Mouse (Mus musculus): ENCODE measurements around the gene Gm10799. TPM values are rescaled to one million over a fixed set of nuclear protein-coding genes. Genes with fewer than 3 reads are reported as not detected.

Gene Gm10799
- polyA plus RNA-seq, 1 experiment from 2014 or later = not detected

DNA sequence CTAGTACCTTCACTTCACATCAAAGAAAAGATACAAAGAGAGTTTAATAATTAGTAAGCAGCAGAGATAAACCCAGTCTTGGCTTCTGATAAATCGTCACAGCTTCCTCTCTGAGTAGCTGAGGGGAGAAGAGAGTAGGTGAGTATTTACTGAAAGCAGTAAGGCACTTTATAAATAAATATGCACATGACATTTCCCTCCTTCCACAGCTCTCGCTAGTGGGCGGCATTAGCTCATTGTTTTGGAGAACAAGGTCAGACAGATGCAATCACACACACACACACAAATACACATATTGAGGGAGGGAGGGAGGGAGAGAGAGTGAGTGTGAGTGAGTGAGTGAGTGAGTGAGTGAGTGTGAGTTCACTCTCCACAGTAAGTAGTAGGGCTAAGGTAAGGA lies 32.0 kb downstream of the Gm10799 start:
- no peak overlapping the region for H3K9ac ChIP-seq (ENCODE audit: low read depth, low read length)
- no peak overlapping the region for H3K4me3 ChIP-seq (ENCODE audit: low read depth, low read length)
- DNase-seq (ENCODE audit: low spot score) = no peak
- no peak overlapping the region for H3K27ac ChIP-seq (ENCODE audit: low read depth, low read length)
- H3K36me3 ChIP-seq (ENCODE audit: control insufficient read depth, insufficient read depth, low read length) = peaks cover 5% of the 10 kb centered on the region; the same call in 1 of the 2 replicates
- H3K4me1 ChIP-seq (replicated peaks; ENCODE audit: control insufficient read depth, insufficient read depth, low read length) = no peaks in the 10 kb centered on the region
- ATAC-seq (replicated peaks; ENCODE audit: low FRiP score) = no peak
- WGBS = 74% methylated on average over 3 of the region's 3 CpGs
- no peaks in the 10 kb centered on the region for H3K9me3 ChIP-seq (ENCODE audit: control insufficient read depth, low read length)
- no peak overlapping the region for H3K4me2 ChIP-seq
- no peaks in the 10 kb centered on the region for H3K27me3 ChIP-seq (replicated peaks; ENCODE audit: control insufficient read depth, insufficient read depth, low read length)

DNA sequence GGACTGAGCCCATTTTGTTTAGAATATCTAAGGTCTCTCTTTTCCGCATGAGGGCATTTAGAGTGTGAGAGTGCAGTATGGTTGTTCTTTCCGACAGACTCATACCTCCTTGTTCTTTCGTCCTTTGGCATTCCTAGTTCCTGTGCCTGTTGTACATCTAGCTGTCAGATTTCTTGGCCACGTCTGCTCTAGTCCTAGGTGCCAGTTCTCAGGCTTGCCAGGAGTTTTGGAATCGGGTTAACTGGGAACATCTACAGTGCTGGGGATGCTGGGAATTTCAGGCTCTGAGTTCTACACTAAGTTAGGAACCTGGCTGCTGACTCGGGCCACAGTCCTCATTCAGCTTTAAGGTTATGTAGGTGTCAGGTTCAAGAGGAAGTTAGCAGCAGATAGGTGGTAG lies 32.8 kb downstream of the Gm10799 start:
- Histone ChIP-seq H3K27me3 (replicated peaks; ENCODE audit: control insufficient read depth, insufficient read depth, low read length) (no peaks in the 10 kb centered on the region), H3K4me3 (ENCODE audit: low read depth, low read length) (no peak overlapping the region), H3K36me3 (ENCODE audit: control insufficient read depth, insufficient read depth, low read length) (peaks cover 5% of the 10 kb centered on the region; the same call in 1 of the 2 replicates), H3K4me1 (replicated peaks; ENCODE audit: control insufficient read depth, insufficient read depth, low read length) (no peaks in the 10 kb centered on the region; the same call in 1 of the 2 replicates), H3K27ac (ENCODE audit: low read depth, low read length) (no peak overlapping the region), H3K9ac (ENCODE audit: low read depth, low read length) (no peak overlapping the region), H3K9me3 (ENCODE audit: control insufficient read depth, low read length) (no peaks in the 10 kb centered on the region), H3K4me2 (no peak overlapping the region)
- ATAC-seq (replicated peaks; ENCODE audit: low FRiP score) (no peak), DNase-seq (ENCODE audit: low spot score) (no peak)
- 88% methylated on average over 6 of the region's 6 CpGs for WGBS

- ATAC-seq (replicated peaks; ENCODE audit: low FRiP score) (0 out of 2 replicates have a peak, but pooled peaks have one; percentile 37), DNase-seq (ENCODE audit: low spot score) (no peak)
- Histone ChIP-seq H3K4me1 (replicated peaks; ENCODE audit: control insufficient read depth, insufficient read depth, low read length) (peaks cover 6% of the 10 kb centered on the region), H3K4me3 (ENCODE audit: low read depth, low read length) (no peak overlapping the region), H3K27me3 (replicated peaks; ENCODE audit: control insufficient read depth, insufficient read depth, low read length) (no peaks in the 10 kb centered on the region), H3K36me3 (ENCODE audit: control insufficient read depth, insufficient read depth, low read length) (peaks cover 5% of the 10 kb centered on the region; the same call in 1 of the 2 replicates), H3K9ac (ENCODE audit: low read depth, low read length) (no peak overlapping the region), H3K9me3 (ENCODE audit: control insufficient read depth, low read length) (no peaks in the 10 kb centered on the region), H3K4me2 (no peak overlapping the region), H3K27ac (ENCODE audit: low read depth, low read length) (no peak overlapping the region)
- 34% methylated on average over 3 of the region's 3 CpGs for WGBS
Measured at GRCm38 (mm10) chr2:104034832-104035472, 33.4 kb downstream of the Gm10799 start.

GRCm38 (mm10) chr2:104032056-104032455 lies 36.3 kb downstream of the Gm10799 start:
- peaks cover 5% of the 10 kb centered on the region; the same call in 1 of the 2 replicates for H3K36me3 ChIP-seq (ENCODE audit: control insufficient read depth, insufficient read depth, low read length)

DNA sequence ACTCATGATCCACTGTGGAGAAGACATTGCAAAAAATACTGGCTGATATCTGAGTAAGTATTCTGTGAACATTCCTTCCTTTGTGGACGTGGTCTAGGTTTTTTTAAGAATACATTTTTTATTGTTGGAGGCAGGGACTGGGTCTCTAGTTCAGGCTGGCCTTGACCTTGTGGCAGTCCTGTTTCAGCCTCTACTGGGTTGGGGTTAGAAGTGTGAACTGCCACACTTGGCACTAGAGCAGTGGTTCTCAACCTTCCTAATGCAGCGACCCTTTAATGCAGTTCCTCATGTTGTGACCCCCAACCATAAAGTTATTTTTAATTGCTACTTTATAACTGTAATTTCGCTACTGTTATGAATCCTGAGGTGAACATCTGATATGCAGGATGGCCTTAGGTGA lies 38.0 kb downstream of the Gm10799 start:
- ATAC-seq (replicated peaks; ENCODE audit: low FRiP score) (no peak), DNase-seq (ENCODE audit: low spot score) (no peak)
- Histone ChIP-seq H3K9me3 (ENCODE audit: control insufficient read depth, low read length) (no peaks in the 10 kb centered on the region), H3K9ac (ENCODE audit: low read depth, low read length) (no peak overlapping the region), H3K4me3 (ENCODE audit: low read depth, low read length) (no peak overlapping the region), H3K4me1 (replicated peaks; ENCODE audit: control insufficient read depth, insufficient read depth, low read length) (peaks cover 19% of the 10 kb centered on the region), H3K4me2 (peak overlapping the region; percentile 88), H3K36me3 (ENCODE audit: control insufficient read depth, insufficient read depth, low read length) (0 out of 2 replicates have a peak, but pooled peaks cover 3% of the 10 kb centered on the region), H3K27ac (ENCODE audit: low read depth, low read length) (no peak overlapping the region), H3K27me3 (replicated peaks; ENCODE audit: control insufficient read depth, insufficient read depth, low read length) (no peaks in the 10 kb centered on the region)
- 80% methylated on average over 3 of the region's 3 CpGs for WGBS

More at GRCm38 (mm10) chr2:104032056-104032455, 36.3 kb downstream of the Gm10799 start:
- ATAC-seq (replicated peaks; ENCODE audit: low FRiP score) = no peak
- H3K9ac ChIP-seq (ENCODE audit: low read depth, low read length) = no peak overlapping the region
- H3K27ac ChIP-seq (ENCODE audit: low read depth, low read length) = no peak overlapping the region
- H3K4me2 ChIP-seq = no peak overlapping the region
- peaks cover 19% of the 10 kb centered on the region for H3K4me1 ChIP-seq (replicated peaks; ENCODE audit: control insufficient read depth, insufficient read depth, low read length)
- H3K4me3 ChIP-seq (ENCODE audit: low read depth, low read length) = no peak overlapping the region
- DNase-seq (ENCODE audit: low spot score) = no peak
- no peaks in the 10 kb centered on the region for H3K27me3 ChIP-seq (replicated peaks; ENCODE audit: control insufficient read depth, insufficient read depth, low read length)
- WGBS = 89% methylated on average over 3 of the region's 3 CpGs
- no peaks in the 10 kb centered on the region for H3K9me3 ChIP-seq (ENCODE audit: control insufficient read depth, low read length)

- Histone ChIP-seq H3K4me1 (replicated peaks; ENCODE audit: control insufficient read depth, insufficient read depth, low read length) (peaks cover 19% of the 10 kb centered on the region), H3K27me3 (replicated peaks; ENCODE audit: control insufficient read depth, insufficient read depth, low read length) (no peaks in the 10 kb centered on the region), H3K36me3 (ENCODE audit: control insufficient read depth, insufficient read depth, low read length) (0 out of 2 replicates have a peak, but pooled peaks cover 3% of the 10 kb centered on the region), H3K9ac (ENCODE audit: low read depth, low read length) (peak overlapping the region; percentile 100), H3K4me3 (ENCODE audit: low read depth, low read length) (peak overlapping the region; percentile 92), H3K4me2 (peak overlapping the region; percentile 88), H3K27ac (ENCODE audit: low read depth, low read length) (peak overlapping the region; percentile 86), H3K9me3 (ENCODE audit: control insufficient read depth, low read length) (no peaks in the 10 kb centered on the region)
- ATAC-seq (replicated peaks; ENCODE audit: low FRiP score) = peak; percentile 76
- DNase-seq (ENCODE audit: low spot score) = no peak
- WGBS = 29% methylated on average over 2 of the region's 2 CpGs
Measured at GRCm38 (mm10) chr2:104029074-104029473, 39.3 kb downstream of the Gm10799 start.

- H3K9ac ChIP-seq (ENCODE audit: low read depth, low read length) = peak within 1 kb of the TSS; percentile 100
- H3K27me3 ChIP-seq (replicated peaks; ENCODE audit: control insufficient read depth, insufficient read depth, low read length) = no peaks in the 10 kb centered on the region
- H3K4me1 ChIP-seq (replicated peaks; ENCODE audit: control insufficient read depth, insufficient read depth, low read length) = peaks cover 19% of the 10 kb centered on the region
- H3K36me3 ChIP-seq (ENCODE audit: control insufficient read depth, insufficient read depth, low read length) = no peaks in the 10 kb centered on the region
- no peaks in the 10 kb centered on the region for H3K9me3 ChIP-seq (ENCODE audit: control insufficient read depth, low read length)
- WGBS = under 1% methylated on average over 32 of the region's 32 CpGs
- H3K4me2 ChIP-seq = peak within 1 kb of the TSS; percentile 88
- peak; percentile 43 for ATAC-seq (replicated peaks; ENCODE audit: low FRiP score)
- DNase-seq (ENCODE audit: low spot score) = no peak
- H3K27ac ChIP-seq (ENCODE audit: low read depth, low read length) = peak within 1 kb of the TSS; percentile 86
- H3K4me3 ChIP-seq (ENCODE audit: low read depth, low read length) = peak within 1 kb of the TSS; percentile 92
Measured at GRCm38 (mm10) chr2:104028139-104028723, 40.1 kb downstream of the Gm10799 start, which contains the start of gene 4931422A03Rik. Gene 4931422A03Rik, minus strand, starts transcription at chr2:104028361.

GRCm38 (mm10) chr2:104027458-104028138 lies 40.8 kb downstream of the Gm10799 start, which contains the start of gene Fbxo3:
Gene Fbxo3, plus strand, starts transcription at chr2:104027721.
- 1% methylated on average over 42 of the region's 44 CpGs for WGBS
- DNase-seq (ENCODE audit: low spot score) (peak; percentile 93), ATAC-seq (replicated peaks; ENCODE audit: low FRiP score) (peak; percentile 91)
- Histone ChIP-seq H3K27me3 (replicated peaks; ENCODE audit: control insufficient read depth, insufficient read depth, low read length) (no peaks in the 10 kb centered on the region), H3K36me3 (ENCODE audit: control insufficient read depth, insufficient read depth, low read length) (no peaks in the 10 kb centered on the region), H3K4me2 (peak within 1 kb of the TSS; percentile 88), H3K4me3 (ENCODE audit: low read depth, low read length) (peak within 1 kb of the TSS; percentile 92), H3K27ac (ENCODE audit: low read depth, low read length) (peak within 1 kb of the TSS; percentile 86), H3K4me1 (replicated peaks; ENCODE audit: control insufficient read depth, insufficient read depth, low read length) (peaks cover 19% of the 10 kb centered on the region), H3K9ac (ENCODE audit: low read depth, low read length) (peak within 1 kb of the TSS; percentile 100), H3K9me3 (ENCODE audit: control insufficient read depth, low read length) (no peaks in the 10 kb centered on the region)
